Mouse (Mus musculus) MEL (cell line): ENCODE results near the gene Mnt. TPM values are rescaled to one million over a fixed set of nuclear protein-coding genes. Genes with fewer than 3 reads are reported as not detected.

Experiments used
- DNase-seq: peaks from one replicate; pipeline ENCODE4 v3.0.0; 2011; ENCODE audit warnings: low read depth, low spot score
- H3K27ac ChIP-seq: 2 replicates; pipeline ENCODE4 v1.5.1; 2012; ENCODE audit warnings: low read depth, mild to moderate bottlenecking, control low read depth, low read length, moderate library complexity; ENCODE audit not compliant: control insufficient read depth
- H3K27me3 ChIP-seq, 2 experiments: fragments of 150-350 bp in 1 of 2; sonication (generic) in 1 of 2; 2 replicates each; pipeline ENCODE4 v1.6.1; 2012; ENCODE audit warnings: low read length in 2 of 2, mild to moderate bottlenecking in 2 of 2, improper control_type of control experiment in 1 of 2, moderate library complexity in 1 of 2; ENCODE audit not compliant: insufficient read depth in 2 of 2, control insufficient read depth in 1 of 2
- H3K36me3 ChIP-seq, 2 experiments: 2 replicates each; pipeline ENCODE4 v1.6.1; 2012 to 2014; ENCODE audit warnings: low read length in 2 of 2, improper control_type of control experiment in 1 of 2, inconsistent platforms in 1 of 2, mild to moderate bottlenecking in 1 of 2; ENCODE audit not compliant: insufficient read depth in 2 of 2, control insufficient read depth in 1 of 2
- H3K4me1 ChIP-seq, 2 experiments: fragments of 150-350 bp in 1 of 2; sonication (generic) in 1 of 2; 2 replicates each; pipeline ENCODE4 v1.6.1; 2012; ENCODE audit warnings: low read length in 2 of 2, improper control_type of control experiment in 1 of 2, mild to moderate bottlenecking in 1 of 2; ENCODE audit not compliant: insufficient read depth in 2 of 2, control insufficient read depth in 1 of 2
- H3K4me3 ChIP-seq, 2 experiments: fragments of 150-350 bp in 1 of 2; sonication (generic) in 1 of 2; 2 replicates each; pipeline ENCODE4 v1.5.1; 2012; ENCODE audit warnings: low read depth in 2 of 2, low read length in 2 of 2, mild to moderate bottlenecking in 2 of 2, moderate library complexity in 2 of 2, control low read depth in 1 of 2, improper control_type of control experiment in 1 of 2; ENCODE audit not compliant: control insufficient read depth in 1 of 2, insufficient read depth in 1 of 2
- H3K79me2 ChIP-seq: 2 replicates; pipeline ENCODE4 v1.6.1; 2012; ENCODE audit warnings: mild to moderate bottlenecking, low read length, moderate library complexity; ENCODE audit not compliant: control insufficient read depth, poor library complexity, insufficient read depth
- H3K9ac ChIP-seq: 2 replicates; pipeline ENCODE4 v1.6.1; 2012; ENCODE audit warnings: low read depth, mild to moderate bottlenecking, control low read depth, low read length, moderate library complexity; ENCODE audit not compliant: control insufficient read depth, poor library complexity, severe bottlenecking
- H3K9me3 ChIP-seq: fragments of 150-350 bp; sonication (generic); replicated peaks from 2 replicates; pipeline ENCODE4 v1.6.1; 2012; ENCODE audit warnings: mild to moderate bottlenecking, low read length, improper control_type of control experiment, moderate library complexity; ENCODE audit not compliant: insufficient read depth
- BHLHE40 ChIP-seq: IDR thresholded peaks from 2 replicates; pipeline ENCODE4 v1.6.1; 2012; ENCODE audit warnings: low read depth, mild to moderate bottlenecking, inconsistent platforms, low read length, improper control_type of control experiment, borderline replicate concordance
- CHD1 ChIP-seq: IDR thresholded peaks from 2 replicates; pipeline ENCODE4 v1.6.1; 2012; ENCODE audit warnings: low read depth, mild to moderate bottlenecking, inconsistent platforms, low read length, improper control_type of control experiment
- CHD2 ChIP-seq: IDR thresholded peaks from 2 replicates; pipeline ENCODE4 v1.6.1; 2011; ENCODE audit warnings: low read length, improper control_type of control experiment
- CTCF ChIP-seq, 3 experiments: IDR thresholded peaks in 2 of 3; conservative IDR thresholded peaks in 1 of 3; 2 replicates each; pipeline ENCODE4 v1.5.1; 2011 to 2012; ENCODE audit warnings: low read length in 3 of 3, low read depth in 2 of 3, mild to moderate bottlenecking in 2 of 3, improper control_type of control experiment in 1 of 3, inconsistent platforms in 1 of 3, mixed read lengths in 1 of 3, moderate library complexity in 1 of 3; ENCODE audit not compliant: control insufficient read depth in 1 of 3, insufficient read depth in 1 of 3, poor library complexity in 1 of 3, severe bottlenecking in 1 of 3
- E2F4 ChIP-seq: IDR thresholded peaks from 2 replicates; pipeline ENCODE4 v1.6.1; 2011; ENCODE audit warnings: low read depth, low read length, improper control_type of control experiment, borderline replicate concordance
- ELF1 ChIP-seq: IDR thresholded peaks from 2 replicates; pipeline ENCODE4 v1.6.1; 2014; ENCODE audit warnings: low read depth, mild to moderate bottlenecking, inconsistent platforms, low read length, improper control_type of control experiment, moderate library complexity
- ETS1 ChIP-seq: IDR thresholded peaks from 2 replicates; pipeline ENCODE4 v1.6.1; 2012; ENCODE audit warnings: low read depth, mild to moderate bottlenecking, inconsistent platforms, low read length, improper control_type of control experiment, moderate library complexity
- GABPA ChIP-seq: IDR thresholded peaks from 2 replicates; pipeline ENCODE4 v1.6.1; 2012; ENCODE audit warnings: low read depth, mild to moderate bottlenecking, inconsistent platforms, low read length, improper control_type of control experiment, moderate library complexity
- GATA1 ChIP-seq: IDR thresholded peaks from 2 replicates; pipeline ENCODE4 v1.6.1; 2011; ENCODE audit warnings: low read depth, low read length, improper control_type of control experiment
- JUND ChIP-seq: IDR thresholded peaks from 2 replicates; pipeline ENCODE4 v1.6.1; 2011; ENCODE audit warnings: low read depth, mild to moderate bottlenecking, improper control_type of control experiment, low read length
- KAT2A ChIP-seq: conservative IDR thresholded peaks from 2 replicates; pipeline ENCODE4 v1.6.1; 2012; ENCODE audit warnings: low read depth, low read length, improper control_type of control experiment, inconsistent platforms
- MAFK ChIP-seq: IDR thresholded peaks from 2 replicates; pipeline ENCODE4 v1.6.1; 2011; ENCODE audit warnings: low read depth, mild to moderate bottlenecking, low read length, improper control_type of control experiment, borderline replicate concordance
- MAX ChIP-seq: IDR thresholded peaks from 2 replicates; pipeline ENCODE4 v1.6.1; 2011; ENCODE audit warnings: low read length, improper control_type of control experiment
- MAZ ChIP-seq: IDR thresholded peaks from 2 replicates; pipeline ENCODE4 v1.6.1; 2012; ENCODE audit warnings: low read depth, mild to moderate bottlenecking, inconsistent platforms, low read length, improper control_type of control experiment
- MEF2A ChIP-seq: IDR thresholded peaks from 2 replicates; pipeline ENCODE4 v1.6.1; 2014; ENCODE audit warnings: low read depth, mild to moderate bottlenecking, inconsistent platforms, low read length, improper control_type of control experiment; ENCODE audit not compliant: poor library complexity, insufficient replicate concordance, severe bottlenecking; ENCODE audit errors: extremely low read depth
- MXI1 ChIP-seq: IDR thresholded peaks from 2 replicates; pipeline ENCODE4 v1.6.1; 2011; ENCODE audit warnings: mild to moderate bottlenecking, low read depth, low read length, improper control_type of control experiment
- MYC ChIP-seq: IDR thresholded peaks from 2 replicates; pipeline ENCODE4 v1.6.1; 2011; ENCODE audit warnings: low read depth, mild to moderate bottlenecking, low read length, improper control_type of control experiment, moderate library complexity
- NELFE ChIP-seq: IDR thresholded peaks from 2 replicates; pipeline ENCODE4 v1.6.1; 2011; ENCODE audit warnings: low read depth, low read length, improper control_type of control experiment
- POLR2AphosphoS2 ChIP-seq: IDR thresholded peaks from 2 replicates; pipeline ENCODE4 v1.6.1; 2011; ENCODE audit warnings: low read length, improper control_type of control experiment
- RCOR1 ChIP-seq: IDR thresholded peaks from 2 replicates; pipeline ENCODE4 v1.6.1; 2012; ENCODE audit warnings: low read depth, mild to moderate bottlenecking, inconsistent platforms, low read length, improper control_type of control experiment
- SIN3A ChIP-seq: IDR thresholded peaks from 2 replicates; pipeline ENCODE4 v1.6.1; 2012; ENCODE audit warnings: low read length, improper control_type of control experiment, inconsistent platforms
- TAL1 ChIP-seq: IDR thresholded peaks from 2 replicates; pipeline ENCODE4 v1.6.1; 2012; ENCODE audit warnings: mild to moderate bottlenecking, inconsistent platforms, low read length, moderate library complexity, mixed read lengths
- TCF12 ChIP-seq: IDR thresholded peaks from 2 replicates; pipeline ENCODE4 v1.6.1; 2014; ENCODE audit warnings: low read depth, mild to moderate bottlenecking, inconsistent platforms, low read length, improper control_type of control experiment, moderate library complexity
- USF1 ChIP-seq: IDR thresholded peaks from 2 replicates; pipeline ENCODE4 v1.6.1; 2014; ENCODE audit warnings: low read depth, mild to moderate bottlenecking, inconsistent platforms, low read length, improper control_type of control experiment, moderate library complexity
- USF2 ChIP-seq, 2 experiments: IDR thresholded peaks; 2 replicates each; pipeline ENCODE4 v1.6.1; 2011 to 2012; ENCODE audit warnings: improper control_type of control experiment in 2 of 2, low read length in 2 of 2, borderline replicate concordance in 1 of 2, inconsistent platforms in 1 of 2, low read depth in 1 of 2, mild to moderate bottlenecking in 1 of 2; ENCODE audit not compliant: insufficient read depth in 1 of 2
- ZC3H11A ChIP-seq: IDR thresholded peaks from 2 replicates; pipeline ENCODE4 v1.6.1; 2012; ENCODE audit warnings: low read depth, mild to moderate bottlenecking, inconsistent platforms, low read length, improper control_type of control experiment
- ZKSCAN1 ChIP-seq: IDR thresholded peaks from 2 replicates; pipeline ENCODE4 v1.6.1; 2012; ENCODE audit warnings: low read depth, mild to moderate bottlenecking, inconsistent platforms, low read length, improper control_type of control experiment, moderate library complexity
- polyA plus RNA-seq, 2 experiments: library from polyadenylated mRNA; stranded (reverse) in 1 of 2; unstranded in 1 of 2; fragments of >175 nt in 1 of 2; fragments of >200 nt in 1 of 2; gene quantifications; 2 replicates each; pipeline versions ENCODE4 v1.2.1 to v1.2.4; 2012; ENCODE audit warnings: low replicate concordance in 2 of 2, low read depth in 1 of 2; ENCODE audit not compliant: insufficient read length in 2 of 2, insufficient read depth in 1 of 2, missing spikeins in 1 of 2
- total RNA-seq: library from RNA; depleted of rRNA; stranded (reverse); fragments of 300-350 nt; gene quantifications from 2 replicates; pipeline ENCODE4 v1.2.3, GENCODE M21; 2012

The Mnt gene
- total and polyA plus RNA-seq, 3 experiments = 5.8 to 37.3 TPM; not detected in 1

DNA sequence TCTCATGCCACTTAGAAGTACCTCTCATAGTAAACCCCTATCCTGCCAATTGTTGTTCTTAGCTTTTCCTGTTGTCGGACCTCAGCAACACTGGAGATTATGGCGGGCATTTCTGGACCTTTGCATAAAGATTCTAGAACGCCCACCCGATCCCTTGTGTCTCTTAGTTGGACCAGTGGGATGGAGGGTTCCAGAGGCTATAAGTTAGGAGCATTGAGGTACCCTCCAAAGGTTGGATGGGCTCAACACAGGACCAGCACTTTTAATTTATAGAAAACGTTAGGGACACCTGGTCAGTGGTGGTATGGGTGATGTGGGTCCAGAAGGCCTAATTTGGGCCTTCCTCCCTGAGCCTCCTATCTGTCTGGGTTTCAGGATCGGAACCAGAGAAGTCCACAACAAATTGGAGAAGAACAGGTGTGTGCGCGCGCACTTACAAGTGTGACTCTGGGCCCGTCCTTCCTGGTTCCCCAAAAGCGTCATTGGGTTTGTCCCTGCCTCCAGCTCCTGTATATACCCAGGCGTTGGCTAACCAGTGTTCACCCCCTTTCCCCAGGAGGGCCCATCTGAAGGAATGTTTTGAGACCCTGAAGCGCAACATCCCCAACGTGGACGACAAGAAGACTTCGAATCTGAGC, 6.5 kb downstream of the Mnt start:
- no peaks in the 10 kb centered on the region for H3K9me3 ChIP-seq
- TF ChIP-seq RCOR1 (no peak), MYC (no peak), CHD2 (no peak), MEF2A (no peak), MXI1 (no peak), ZKSCAN1 (no peak), ELF1 (0 out of 2 replicates have a peak, but pooled peaks have one; percentile 63), CHD1 (no peak)
- H3K27me3 ChIP-seq = no peaks in the 10 kb centered on the region
- peaks cover 6 to 25% of the 10 kb centered on the region in 2 experiments; a peak in 3 of 4 replicates for H3K4me1 ChIP-seq
- peak overlapping the region; percentile 31 to 53 for H3K4me3 ChIP-seq
- DNase-seq = no peak
- peak overlapping the region; percentile 79 for H3K9ac ChIP-seq
- peaks cover 52% of the 10 kb centered on the region for H3K79me2 ChIP-seq
- peaks cover 0 to 17% of the 10 kb centered on the region in 2 experiments; a peak in 2 of 4 replicates for H3K36me3 ChIP-seq
- peak overlapping the region; percentile 91 for H3K27ac ChIP-seq

DNA sequence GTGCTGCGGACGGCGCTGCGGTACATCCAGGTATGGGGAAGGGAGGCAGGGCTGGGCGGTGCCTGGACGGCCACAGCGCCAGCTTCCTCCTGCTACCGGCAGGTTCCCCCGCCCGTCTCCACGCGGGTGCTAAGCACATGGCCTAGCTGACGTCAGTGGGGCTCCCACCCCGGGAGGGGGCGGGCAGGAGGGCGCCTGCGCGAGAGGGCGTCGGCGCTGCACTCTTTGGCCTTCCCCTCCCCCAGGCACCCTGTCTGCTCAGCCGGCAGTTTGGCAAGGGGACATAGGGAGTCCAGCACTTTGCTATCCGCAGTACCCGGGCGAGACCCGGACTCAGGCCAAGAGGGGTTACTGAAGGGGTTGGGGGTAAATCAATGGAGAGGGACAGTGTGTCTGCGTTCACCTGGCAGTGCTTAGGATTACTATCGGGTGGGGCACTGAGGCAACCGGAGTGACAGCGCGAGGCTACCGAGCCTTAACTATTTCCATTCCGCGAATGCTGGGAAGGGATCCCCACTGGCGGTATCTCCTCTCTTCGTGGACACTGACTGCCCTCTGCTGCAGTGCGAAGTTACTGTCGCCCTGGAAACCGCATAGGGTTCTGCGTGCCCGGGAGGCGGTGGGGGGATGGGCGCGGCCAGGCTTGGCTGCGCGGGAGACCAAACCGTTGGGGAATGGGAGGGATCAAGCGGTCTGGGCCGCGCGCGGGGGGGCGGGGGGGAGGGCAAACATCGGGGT, 7.1 kb downstream of the Mnt start:
- Histone ChIP-seq H3K36me3 (peaks cover 0 to 17% of the 10 kb centered on the region in 2 experiments; a peak in 2 of 4 replicates), H3K9ac (peak overlapping the region; percentile 93), H3K27me3 (no peaks in the 10 kb centered on the region), H3K79me2 (peaks cover 47% of the 10 kb centered on the region), H3K4me1 (peaks cover 6 to 25% of the 10 kb centered on the region in 2 experiments; a peak in 3 of 4 replicates), H3K27ac (peak overlapping the region; percentile 99), H3K4me3 (peak overlapping the region; percentile 44 to 74), H3K9me3 (no peaks in the 10 kb centered on the region)
- peak; percentile 99 for DNase-seq
- TF ChIP-seq POLR2AphosphoS2 (peak; percentile 85), E2F4 (no peak), MYC (peak; percentile 99), KAT2A (no peak; the same call in 1 of the 2 replicates), USF2 (IDR thresholded peaks at IDR 0.05; ENCODE audit: borderline replicate concordance in 1 of 2, insufficient read depth in 1 of 2, low read depth in 1 of 2, low read length in 2 of 2) (no peak), USF1 (peak; percentile 87), GATA1 (no peak), ELF1 (peak; percentile 47; the same call in 1 of the 2 replicates), SIN3A (peak; percentile 99), CTCF (IDR thresholded peaks at IDR 0.05 in 2 of 3, conservative IDR thresholded peaks at IDR 0.05 in 1 of 3; ENCODE audit: control insufficient read depth in 1 of 3, insufficient read depth in 1 of 3, low read depth in 2 of 3, low read length in 3 of 3, poor library complexity in 1 of 3, severe bottlenecking in 1 of 3) (peak in 1 of 3 experiments; percentile 1; a peak in 1 of 6 replicates), NELFE (peak; percentile 87), RCOR1 (0 out of 2 replicates have a peak, but pooled peaks have one; percentile 29), MXI1 (peak; percentile 99), TAL1 (no peak), ETS1 (peak; percentile 95), JUND (no peak), MAZ (peak; percentile 100), TCF12 (peak; percentile 80), MAFK (no peak), BHLHE40 (peak; percentile 55; the same call in 1 of the 2 replicates), ZKSCAN1 (no peak), MAX (peak; percentile 100), GABPA (no peak), ZC3H11A (no peak)
